Mouse (Mus musculus) frontal cortex, adult 2 months (tissue): ENCODE data around the gene Rnf207. TPM values are rescaled to one million over a fixed set of nuclear protein-coding genes. Genes with fewer than 3 reads are reported as not detected.

Experiments
- polyA plus RNA-seq: library from polyadenylated mRNA; depleted of rRNA; stranded (reverse); fragments of >200 nt; gene quantifications from 2 replicates; pipeline ENCODE4 v1.2.3, GENCODE M21; 2012; rRNA removed

Gene Rnf207
- polyA plus RNA-seq, 1 experiment: 20.9 TPM

Other genes starting within 250 kb of the Rnf207 start
- gene Plekhg5, start 246.5 kb downstream of the Rnf207 start, polyA plus RNA-seq: 41.1 and 49.7 TPM in 2 replicates
- gene Tnfrsf25, start 203.1 kb downstream of the Rnf207 start, polyA plus RNA-seq: 7.0 and 10.6 TPM in 2 replicates
- 1.1 and 1.3 TPM in 2 replicates for gene Espn, start 166.6 kb downstream of the Rnf207 start, polyA plus RNA-seq
- not detected in 2 replicates for gene Hes2, start 160.1 kb downstream of the Rnf207 start, polyA plus RNA-seq
- gene Acot7, start 140.9 kb downstream of the Rnf207 start, polyA plus RNA-seq: 304 and 344 TPM in 2 replicates
- 35.4 and 43.3 TPM in 2 replicates for gene Gpr153, start 44.8 kb downstream of the Rnf207 start, polyA plus RNA-seq
- 0.38 and 0.71 TPM in 2 replicates for gene Hes3, start 27.3 kb downstream of the Rnf207 start, polyA plus RNA-seq
- 32.7 and 34.2 TPM in 2 replicates for gene Icmt, start 21.8 kb downstream of the Rnf207 start, polyA plus RNA-seq
- 192 and 232 TPM in 2 replicates for gene Rpl22, start 6.7 kb upstream of the Rnf207 start, polyA plus RNA-seq
- gene Chd5, start 19.7 kb upstream of the Rnf207 start, polyA plus RNA-seq: 66.8 and 77.9 TPM in 2 replicates
- gene Nphp4, start 157.7 kb upstream of the Rnf207 start, polyA plus RNA-seq: 13.6 and 13.8 TPM in 2 replicates
- 192 and 194 TPM in 2 replicates for gene Kcnab2, start 158.9 kb upstream of the Rnf207 start, polyA plus RNA-seq